Mouse (Mus musculus) MEL (cell line): ENCODE measurements around the gene Ltb4r2. TPM values are rescaled to one million over a fixed set of nuclear protein-coding genes. Genes with fewer than 3 reads are reported as not detected.

ENCODE experiments used
- DNase-seq: peaks from one replicate; pipeline ENCODE4 v3.0.0; 2011; ENCODE audit warnings: low read depth, low spot score
- H3K27ac ChIP-seq: 2 replicates; pipeline ENCODE4 v1.5.1; 2012; ENCODE audit warnings: low read depth, mild to moderate bottlenecking, control low read depth, low read length, moderate library complexity; ENCODE audit not compliant: control insufficient read depth
- H3K27me3 ChIP-seq, 2 experiments: fragments of 150-350 bp in 1 of 2; sonication (generic) in 1 of 2; 2 replicates each; pipeline ENCODE4 v1.6.1; 2012; ENCODE audit warnings: low read length in 2 of 2, mild to moderate bottlenecking in 2 of 2, improper control_type of control experiment in 1 of 2, moderate library complexity in 1 of 2; ENCODE audit not compliant: insufficient read depth in 2 of 2, control insufficient read depth in 1 of 2
- H3K36me3 ChIP-seq, 2 experiments: 2 replicates each; pipeline ENCODE4 v1.6.1; 2012 to 2014; ENCODE audit warnings: low read length in 2 of 2, improper control_type of control experiment in 1 of 2, inconsistent platforms in 1 of 2, mild to moderate bottlenecking in 1 of 2; ENCODE audit not compliant: insufficient read depth in 2 of 2, control insufficient read depth in 1 of 2
- H3K4me1 ChIP-seq, 2 experiments: fragments of 150-350 bp in 1 of 2; sonication (generic) in 1 of 2; 2 replicates each; pipeline ENCODE4 v1.6.1; 2012; ENCODE audit warnings: low read length in 2 of 2, improper control_type of control experiment in 1 of 2, mild to moderate bottlenecking in 1 of 2; ENCODE audit not compliant: insufficient read depth in 2 of 2, control insufficient read depth in 1 of 2
- H3K4me3 ChIP-seq, 2 experiments: fragments of 150-350 bp in 1 of 2; sonication (generic) in 1 of 2; 2 replicates each; pipeline ENCODE4 v1.5.1; 2012; ENCODE audit warnings: low read depth in 2 of 2, low read length in 2 of 2, mild to moderate bottlenecking in 2 of 2, moderate library complexity in 2 of 2, control low read depth in 1 of 2, improper control_type of control experiment in 1 of 2; ENCODE audit not compliant: control insufficient read depth in 1 of 2, insufficient read depth in 1 of 2
- H3K79me2 ChIP-seq: 2 replicates; pipeline ENCODE4 v1.6.1; 2012; ENCODE audit warnings: mild to moderate bottlenecking, low read length, moderate library complexity; ENCODE audit not compliant: control insufficient read depth, poor library complexity, insufficient read depth
- H3K9ac ChIP-seq: 2 replicates; pipeline ENCODE4 v1.6.1; 2012; ENCODE audit warnings: low read depth, mild to moderate bottlenecking, control low read depth, low read length, moderate library complexity; ENCODE audit not compliant: control insufficient read depth, poor library complexity, severe bottlenecking
- H3K9me3 ChIP-seq: fragments of 150-350 bp; sonication (generic); replicated peaks from 2 replicates; pipeline ENCODE4 v1.6.1; 2012; ENCODE audit warnings: mild to moderate bottlenecking, low read length, improper control_type of control experiment, moderate library complexity; ENCODE audit not compliant: insufficient read depth
- E2F4 ChIP-seq: IDR thresholded peaks from 2 replicates; pipeline ENCODE4 v1.6.1; 2011; ENCODE audit warnings: low read depth, low read length, improper control_type of control experiment, borderline replicate concordance
- ELF1 ChIP-seq: IDR thresholded peaks from 2 replicates; pipeline ENCODE4 v1.6.1; 2014; ENCODE audit warnings: low read depth, mild to moderate bottlenecking, inconsistent platforms, low read length, improper control_type of control experiment, moderate library complexity
- EP300 ChIP-seq, 2 experiments: IDR thresholded peaks; 2 replicates each; pipeline ENCODE4 v1.6.1; 2011; ENCODE audit warnings: improper control_type of control experiment in 2 of 2, low read length in 2 of 2, low read depth in 1 of 2, mild to moderate bottlenecking in 1 of 2
- GABPA ChIP-seq: IDR thresholded peaks from 2 replicates; pipeline ENCODE4 v1.6.1; 2012; ENCODE audit warnings: low read depth, mild to moderate bottlenecking, inconsistent platforms, low read length, improper control_type of control experiment, moderate library complexity
- HCFC1 ChIP-seq: IDR thresholded peaks from 2 replicates; pipeline ENCODE4 v1.6.1; 2012; ENCODE audit warnings: low read depth, mild to moderate bottlenecking, inconsistent platforms, low read length, improper control_type of control experiment, moderate library complexity
- MAX ChIP-seq: IDR thresholded peaks from 2 replicates; pipeline ENCODE4 v1.6.1; 2011; ENCODE audit warnings: low read length, improper control_type of control experiment
- MEF2A ChIP-seq: IDR thresholded peaks from 2 replicates; pipeline ENCODE4 v1.6.1; 2014; ENCODE audit warnings: low read depth, mild to moderate bottlenecking, inconsistent platforms, low read length, improper control_type of control experiment; ENCODE audit not compliant: poor library complexity, insufficient replicate concordance, severe bottlenecking; ENCODE audit errors: extremely low read depth
- MYC ChIP-seq: IDR thresholded peaks from 2 replicates; pipeline ENCODE4 v1.6.1; 2011; ENCODE audit warnings: low read depth, mild to moderate bottlenecking, low read length, improper control_type of control experiment, moderate library complexity
- POLR2A ChIP-seq, 2 experiments: IDR thresholded peaks; 2 replicates each; pipeline ENCODE4 v1.6.1; 2011 to 2012; ENCODE audit warnings: low read length in 2 of 2, mild to moderate bottlenecking in 2 of 2, control low read depth in 1 of 2, improper control_type of control experiment in 1 of 2, low read depth in 1 of 2, moderate library complexity in 1 of 2; ENCODE audit not compliant: control insufficient read depth in 1 of 2, insufficient read depth in 1 of 2, poor library complexity in 1 of 2
- POLR2AphosphoS2 ChIP-seq: IDR thresholded peaks from 2 replicates; pipeline ENCODE4 v1.6.1; 2011; ENCODE audit warnings: low read length, improper control_type of control experiment
- SMC3 ChIP-seq: IDR thresholded peaks from 2 replicates; pipeline ENCODE4 v1.6.1; 2011; ENCODE audit warnings: low read depth, low read length, improper control_type of control experiment
- TAL1 ChIP-seq: IDR thresholded peaks from 2 replicates; pipeline ENCODE4 v1.6.1; 2012; ENCODE audit warnings: mild to moderate bottlenecking, inconsistent platforms, low read length, moderate library complexity, mixed read lengths
- TCF12 ChIP-seq: IDR thresholded peaks from 2 replicates; pipeline ENCODE4 v1.6.1; 2014; ENCODE audit warnings: low read depth, mild to moderate bottlenecking, inconsistent platforms, low read length, improper control_type of control experiment, moderate library complexity
- UBTF ChIP-seq: IDR thresholded peaks from 2 replicates; pipeline ENCODE4 v1.6.1; 2012; ENCODE audit warnings: low read depth, mild to moderate bottlenecking, inconsistent platforms, low read length, improper control_type of control experiment, moderate library complexity, borderline replicate concordance; ENCODE audit not compliant: insufficient read depth
- USF1 ChIP-seq: IDR thresholded peaks from 2 replicates; pipeline ENCODE4 v1.6.1; 2014; ENCODE audit warnings: low read depth, mild to moderate bottlenecking, inconsistent platforms, low read length, improper control_type of control experiment, moderate library complexity
- ZC3H11A ChIP-seq: IDR thresholded peaks from 2 replicates; pipeline ENCODE4 v1.6.1; 2012; ENCODE audit warnings: low read depth, mild to moderate bottlenecking, inconsistent platforms, low read length, improper control_type of control experiment
- ZKSCAN1 ChIP-seq: IDR thresholded peaks from 2 replicates; pipeline ENCODE4 v1.6.1; 2012; ENCODE audit warnings: low read depth, mild to moderate bottlenecking, inconsistent platforms, low read length, improper control_type of control experiment, moderate library complexity
- ZMIZ1 ChIP-seq: IDR thresholded peaks from 2 replicates; pipeline ENCODE4 v1.6.1; 2012; ENCODE audit warnings: low read depth, mild to moderate bottlenecking, inconsistent platforms, low read length, improper control_type of control experiment, moderate library complexity
- ZNF384 ChIP-seq: IDR thresholded peaks from 2 replicates; pipeline ENCODE4 v1.6.1; 2012; ENCODE audit warnings: low read depth, mild to moderate bottlenecking, inconsistent platforms, low read length, improper control_type of control experiment
- polyA plus RNA-seq, 2 experiments: library from polyadenylated mRNA; stranded (reverse) in 1 of 2; unstranded in 1 of 2; fragments of >175 nt in 1 of 2; fragments of >200 nt in 1 of 2; gene quantifications; 2 replicates each; pipeline versions ENCODE4 v1.2.1 to v1.2.4; 2012; ENCODE audit warnings: low replicate concordance in 2 of 2, low read depth in 1 of 2; ENCODE audit not compliant: insufficient read length in 2 of 2, insufficient read depth in 1 of 2, missing spikeins in 1 of 2
- total RNA-seq: library from RNA; depleted of rRNA; stranded (reverse); fragments of 300-350 nt; gene quantifications from 2 replicates; pipeline ENCODE4 v1.2.3, GENCODE M21; 2012

Ltb4r2 gene
- total and polyA plus RNA-seq, 3 experiments = 0.19 to 0.52 TPM; not detected in 1

GRCm38 (mm10) chr14:55716271-55716670 lies 45.0 kb upstream of the Ltb4r2 start:
- H3K27ac ChIP-seq = no peak overlapping the region
- TF ChIP-seq SMC3 (no peak), GABPA (no peak), ZMIZ1 (no peak), HCFC1 (no peak), USF1 (no peak), ZNF384 (no peak), ZC3H11A (no peak), EP300 (IDR thresholded peaks at IDR 0.05; ENCODE audit: low read depth in 1 of 2, low read length in 2 of 2) (no peak), TAL1 (no peak), POLR2A (IDR thresholded peaks at IDR 0.05; ENCODE audit: control insufficient read depth in 1 of 2, insufficient read depth in 1 of 2, low read depth in 1 of 2, low read length in 2 of 2, poor library complexity in 1 of 2) (no peak), MYC (no peak), MEF2A (no peak), E2F4 (no peak), ZKSCAN1 (no peak), ELF1 (no peak), TCF12 (no peak), POLR2AphosphoS2 (no peak), MAX (no peak)
- TF ChIP-seq, all 39 proteins: peak for 0
- Histone ChIP-seq H3K9ac (no peak overlapping the region), H3K9me3 (no peaks in the 10 kb centered on the region), H3K4me3 (no peak overlapping the region), H3K79me2 (no peaks in the 10 kb centered on the region), H3K27me3 (no peaks in the 10 kb centered on the region), H3K4me1 (peaks cover 4 to 5% of the 10 kb centered on the region in 2 experiments), H3K36me3 (peaks cover 0 to 6% of the 10 kb centered on the region in 2 experiments; a peak in 1 of 4 replicates)
- no peak for DNase-seq

- H3K27me3 ChIP-seq = no peaks in the 10 kb centered on the region
- no peak overlapping the region for H3K4me3 ChIP-seq
- peaks cover 4 to 5% of the 10 kb centered on the region in 2 experiments for H3K4me1 ChIP-seq
- peaks cover under 1% of the 10 kb centered on the region; the same call in 1 of the 2 replicates for H3K79me2 ChIP-seq
- TF ChIP-seq ZMIZ1 = no peak
- no peak for TF ChIP-seq UBTF
- DNase-seq = no peak
- H3K9me3 ChIP-seq = no peaks in the 10 kb centered on the region
- no peak overlapping the region for H3K9ac ChIP-seq
- peaks cover 0 to 6% of the 10 kb centered on the region in 2 experiments; a peak in 1 of 4 replicates for H3K36me3 ChIP-seq
- H3K27ac ChIP-seq = no peak overlapping the region
These were observed 44.3 kb upstream of the Ltb4r2 start for GRCm38 (mm10) chr14:55716884-55717283.
